Mouse (Mus musculus) E14TG2a.4 (cell line): ENCODE results near the gene Sele.

Source experiments
- H3K27me3 ChIP-seq: 2 replicates; pipeline ENCODE4 v1.6.1; 2014; ENCODE audit warnings: low read length, control low read depth; ENCODE audit not compliant: insufficient read depth
- H3K36me3 ChIP-seq: 2 replicates; pipeline ENCODE4 v1.6.1; 2014; ENCODE audit warnings: low read length, control low read depth; ENCODE audit not compliant: insufficient read depth
- H3K4me1 ChIP-seq: replicated peaks from 2 replicates; pipeline ENCODE4 v1.6.1; 2014; ENCODE audit warnings: low read depth, low read length, control low read depth
- H3K4me3 ChIP-seq: replicated peaks from 2 replicates; pipeline ENCODE4 v1.5.1; 2014; ENCODE audit warnings: mild to moderate bottlenecking, low read length
- H3K9me3 ChIP-seq: 2 replicates; pipeline ENCODE4 v1.6.1; 2014; ENCODE audit warnings: low read length, control low read depth
- CTCF ChIP-seq: conservative IDR thresholded peaks from 2 replicates; pipeline ENCODE4 v1.5.1; 2014; ENCODE audit warnings: low read length
- NANOG ChIP-seq: IDR thresholded peaks from 2 replicates; pipeline ENCODE4 v1.6.1; 2014; ENCODE audit warnings: borderline replicate concordance, low read length, mixed read lengths
- POU5F1 ChIP-seq: IDR thresholded peaks from 2 replicates; pipeline ENCODE4 v1.6.1; 2014; ENCODE audit warnings: low read length, borderline replicate concordance

Gene Sele

GRCm38 (mm10) chr1:164062856-164063255 is 14.8 kb downstream of the Sele start:
- Histone ChIP-seq H3K9me3 (no peaks in the 10 kb centered on the region), H3K4me1 (peaks cover 13% of the 10 kb centered on the region), H3K27me3 (no peaks in the 10 kb centered on the region), H3K4me3 (no peak overlapping the region), H3K36me3 (no peaks in the 10 kb centered on the region)
- no peak for TF ChIP-seq CTCF
- TF ChIP-seq POU5F1 = no peak
- no peak for TF ChIP-seq NANOG

- Histone ChIP-seq H3K27me3 (no peaks in the 10 kb centered on the region), H3K36me3 (no peaks in the 10 kb centered on the region), H3K9me3 (no peaks in the 10 kb centered on the region), H3K4me1 (peaks cover 13% of the 10 kb centered on the region), H3K4me3 (no peak overlapping the region)
- TF ChIP-seq CTCF (no peak), POU5F1 (no peak), NANOG (no peak)
Observed at GRCm38 (mm10) chr1:164063745-164064144, 15.7 kb downstream of the Sele start.

- Histone ChIP-seq H3K4me3 (no peak overlapping the region), H3K9me3 (no peaks in the 10 kb centered on the region), H3K36me3 (no peaks in the 10 kb centered on the region), H3K27me3 (no peaks in the 10 kb centered on the region), H3K4me1 (peaks cover 2% of the 10 kb centered on the region; the same call in 1 of the 2 replicates)
- TF ChIP-seq CTCF (no peak), POU5F1 (no peak), NANOG (no peak)
Observed at GRCm38 (mm10) chr1:164069261-164069660, 21.2 kb downstream of the Sele start.

- no peaks in the 10 kb centered on the region for H3K9me3 ChIP-seq
- TF ChIP-seq CTCF (no peak), POU5F1 (no peak), NANOG (no peak)
- no peaks in the 10 kb centered on the region for H3K27me3 ChIP-seq
- no peak overlapping the region for H3K4me3 ChIP-seq
- H3K36me3 ChIP-seq = no peaks in the 10 kb centered on the region
- H3K4me1 ChIP-seq = no peaks in the 10 kb centered on the region
Observed at GRCm38 (mm10) chr1:164070461-164070860, 22.4 kb downstream of the Sele start.

- H3K36me3 ChIP-seq = no peaks in the 10 kb centered on the region
- no peak overlapping the region for H3K4me3 ChIP-seq
- TF ChIP-seq CTCF = no peak
- no peak for TF ChIP-seq NANOG
Observed at GRCm38 (mm10) chr1:164071111-164071510, 23.1 kb downstream of the Sele start.

GRCm38 (mm10) chr1:164072001-164072400 is 24.0 kb downstream of the Sele start:
- no peaks in the 10 kb centered on the region for H3K4me1 ChIP-seq
- H3K36me3 ChIP-seq = no peaks in the 10 kb centered on the region
- no peak overlapping the region for H3K4me3 ChIP-seq
- no peak for TF ChIP-seq CTCF
- TF ChIP-seq NANOG = no peak
- TF ChIP-seq POU5F1 = no peak
- no peaks in the 10 kb centered on the region for H3K9me3 ChIP-seq
- no peaks in the 10 kb centered on the region for H3K27me3 ChIP-seq

More at GRCm38 (mm10) chr1:164071111-164071510, 23.1 kb downstream of the Sele start:
- Histone ChIP-seq H3K4me1 (no peaks in the 10 kb centered on the region), H3K27me3 (no peaks in the 10 kb centered on the region), H3K9me3 (no peaks in the 10 kb centered on the region)

- Histone ChIP-seq H3K9me3 (no peaks in the 10 kb centered on the region), H3K36me3 (no peaks in the 10 kb centered on the region), H3K27me3 (no peaks in the 10 kb centered on the region), H3K4me3 (no peak overlapping the region), H3K4me1 (0 out of 2 replicates have a peak, but pooled peaks cover under 1% of the 10 kb centered on the region)
- TF ChIP-seq CTCF = no peak
- TF ChIP-seq NANOG = no peak
- no peak for TF ChIP-seq POU5F1
Observed at GRCm38 (mm10) chr1:164073091-164073490, 25.1 kb downstream of the Sele start.

- Histone ChIP-seq H3K4me3 (no peak overlapping the region), H3K27me3 (no peaks in the 10 kb centered on the region), H3K4me1 (0 out of 2 replicates have a peak, but pooled peaks cover 2% of the 10 kb centered on the region), H3K36me3 (no peaks in the 10 kb centered on the region), H3K9me3 (no peaks in the 10 kb centered on the region)
- no peak for TF ChIP-seq POU5F1
- no peak for TF ChIP-seq CTCF
- no peak for TF ChIP-seq NANOG
Observed at GRCm38 (mm10) chr1:164073803-164074202, 25.8 kb downstream of the Sele start.

- no peak overlapping the region for H3K4me3 ChIP-seq
- no peak for TF ChIP-seq POU5F1
- TF ChIP-seq NANOG = no peak
- no peak for TF ChIP-seq CTCF
- 0 out of 2 replicates have a peak, but pooled peaks cover 2% of the 10 kb centered on the region for H3K4me1 ChIP-seq
- H3K36me3 ChIP-seq = no peaks in the 10 kb centered on the region
- no peaks in the 10 kb centered on the region for H3K27me3 ChIP-seq
- no peaks in the 10 kb centered on the region for H3K9me3 ChIP-seq
Observed at GRCm38 (mm10) chr1:164074606-164075140, 26.6 kb downstream of the Sele start.
